Mouse (Mus musculus): ENCODE results near the gene Ushbp1. TPM values are rescaled to one million over a fixed set of nuclear protein-coding genes. Genes with fewer than 3 reads are reported as not detected.
"Not testable (repeated sequence)": the region's sequence is repeated elsewhere in the genome, so short reads cannot be mapped to it uniquely, and the experiment has no call there.

Gene Ushbp1
- polyA plus RNA-seq (2012), result 0.03 and 0.10 TPM in 2 replicates

GRCm38 (mm10) chr8:71395629-71396028 is at the start of gene Ushbp1:
Ushbp1 (minus strand) TSS chr8:71395802.
- no peaks in the 10 kb centered on the region for H3K27me3 ChIP-seq (ENCODE audit: control insufficient read depth)
- no peaks in the 10 kb centered on the region for H3K9me3 ChIP-seq (ENCODE audit: control insufficient read depth, low read length)
- peaks cover 35% of the 10 kb centered on the region for H3K4me1 ChIP-seq (ENCODE audit: control insufficient read depth)
- H3K36me3 ChIP-seq (ENCODE audit: control insufficient read depth), result peaks cover 24% of the 10 kb centered on the region
- TF ChIP-seq TAL1 (IDR thresholded peaks at IDR 0.05; ENCODE audit: low read length), result no peak
- TF ChIP-seq GATA1 (IDR thresholded peaks at IDR 0.05; ENCODE audit: low read length), result no peak
- peak within 1 kb of the TSS; percentile 70 for H3K4me3 ChIP-seq (replicated peaks)

- Histone ChIP-seq H3K4me1 (ENCODE audit: control insufficient read depth) (no peaks in the 10 kb centered on the region), H3K9me3 (ENCODE audit: control insufficient read depth, low read length) (no peaks in the 10 kb centered on the region), H3K4me3 (replicated peaks) (no peak overlapping the region), H3K27me3 (ENCODE audit: control insufficient read depth) (peaks cover 10% of the 10 kb centered on the region), H3K36me3 (ENCODE audit: control insufficient read depth) (no peaks in the 10 kb centered on the region)
- TF ChIP-seq GATA1 (IDR thresholded peaks at IDR 0.05; ENCODE audit: low read length), result no peak
- no peak for TF ChIP-seq TAL1 (IDR thresholded peaks at IDR 0.05; ENCODE audit: low read length)
Measured at GRCm38 (mm10) chr8:71445096-71445495, 49.5 kb upstream of the Ushbp1 start.

- H3K4me3 ChIP-seq (replicated peaks), result no peak overlapping the region
- H3K36me3 ChIP-seq (ENCODE audit: control insufficient read depth), result no peaks in the 10 kb centered on the region
- no peaks in the 10 kb centered on the region for H3K4me1 ChIP-seq (ENCODE audit: control insufficient read depth)
- H3K27me3 ChIP-seq (ENCODE audit: control insufficient read depth), result peaks cover 10% of the 10 kb centered on the region
- TF ChIP-seq TAL1 (IDR thresholded peaks at IDR 0.05; ENCODE audit: low read length) (no peak), GATA1 (IDR thresholded peaks at IDR 0.05; ENCODE audit: low read length) (no peak)
- H3K9me3 ChIP-seq (ENCODE audit: control insufficient read depth, low read length), result no peaks in the 10 kb centered on the region
Measured at GRCm38 (mm10) chr8:71441404-71441803, 45.8 kb upstream of the Ushbp1 start.

- peaks cover 2% of the 10 kb centered on the region for H3K27me3 ChIP-seq (ENCODE audit: control insufficient read depth)
- no peaks in the 10 kb centered on the region for H3K9me3 ChIP-seq (ENCODE audit: control insufficient read depth, low read length)
- H3K36me3 ChIP-seq (ENCODE audit: control insufficient read depth), result no peaks in the 10 kb centered on the region
- TF ChIP-seq GATA1 (IDR thresholded peaks at IDR 0.05; ENCODE audit: low read length) (no peak), TAL1 (IDR thresholded peaks at IDR 0.05; ENCODE audit: low read length) (no peak)
- no peaks in the 10 kb centered on the region for H3K4me1 ChIP-seq (ENCODE audit: control insufficient read depth)
- H3K4me3 ChIP-seq (replicated peaks), result no peak overlapping the region
Measured at GRCm38 (mm10) chr8:71437041-71437440, 41.4 kb upstream of the Ushbp1 start.

- not testable (repeated sequence) for H3K4me1 ChIP-seq (ENCODE audit: control insufficient read depth); H3K4me3 ChIP-seq (replicated peaks); H3K9me3 ChIP-seq (ENCODE audit: control insufficient read depth, low read length); H3K36me3 ChIP-seq (ENCODE audit: control insufficient read depth); H3K27me3 ChIP-seq (ENCODE audit: control insufficient read depth)
Measured at GRCm38 (mm10) chr8:71432935-71433334, 37.3 kb upstream of the Ushbp1 start.

GRCm38 (mm10) chr8:71422121-71422520 is 26.5 kb upstream of the Ushbp1 start:
- H3K4me1 ChIP-seq (ENCODE audit: control insufficient read depth), result no peaks in the 10 kb centered on the region
- TF ChIP-seq TAL1 (IDR thresholded peaks at IDR 0.05; ENCODE audit: low read length) (no peak), GATA1 (IDR thresholded peaks at IDR 0.05; ENCODE audit: low read length) (no peak)
- no peak overlapping the region for H3K4me3 ChIP-seq (replicated peaks)
- H3K27me3 ChIP-seq (ENCODE audit: control insufficient read depth), result peaks cover 4% of the 10 kb centered on the region; the same call in 1 of the 2 replicates
- no peaks in the 10 kb centered on the region for H3K36me3 ChIP-seq (ENCODE audit: control insufficient read depth)
- peaks cover 7% of the 10 kb centered on the region for H3K9me3 ChIP-seq (ENCODE audit: control insufficient read depth, low read length)

GRCm38 (mm10) chr8:71411535-71412273 is 16.1 kb upstream of the Ushbp1 start:
- Histone ChIP-seq H3K27me3 (ENCODE audit: control insufficient read depth) (peaks cover 4% of the 10 kb centered on the region), H3K4me3 (replicated peaks) (no peak overlapping the region), H3K36me3 (ENCODE audit: control insufficient read depth) (peaks cover 36% of the 10 kb centered on the region), H3K9me3 (ENCODE audit: control insufficient read depth, low read length) (no peaks in the 10 kb centered on the region), H3K4me1 (ENCODE audit: control insufficient read depth) (peaks cover 26% of the 10 kb centered on the region)
- no peak for TF ChIP-seq TAL1 (IDR thresholded peaks at IDR 0.05; ENCODE audit: low read length)
- no peak for TF ChIP-seq GATA1 (IDR thresholded peaks at IDR 0.05; ENCODE audit: low read length)

GRCm38 (mm10) chr8:71408231-71408630 is 12.6 kb upstream of the Ushbp1 start:
- Histone ChIP-seq H3K27me3 (ENCODE audit: control insufficient read depth) (no peaks in the 10 kb centered on the region), H3K4me3 (replicated peaks) (peak overlapping the region; percentile 68), H3K4me1 (ENCODE audit: control insufficient read depth) (peaks cover 53% of the 10 kb centered on the region), H3K36me3 (ENCODE audit: control insufficient read depth) (peaks cover 55% of the 10 kb centered on the region), H3K9me3 (ENCODE audit: control insufficient read depth, low read length) (no peaks in the 10 kb centered on the region)
- TF ChIP-seq TAL1 (IDR thresholded peaks at IDR 0.05; ENCODE audit: low read length), result no peak

- Histone ChIP-seq H3K4me1 (ENCODE audit: control insufficient read depth) (peaks cover 53% of the 10 kb centered on the region), H3K36me3 (ENCODE audit: control insufficient read depth) (peaks cover 62% of the 10 kb centered on the region), H3K27me3 (ENCODE audit: control insufficient read depth) (no peaks in the 10 kb centered on the region), H3K9me3 (ENCODE audit: control insufficient read depth, low read length) (no peaks in the 10 kb centered on the region), H3K4me3 (replicated peaks) (peak overlapping the region; percentile 68)
- no peak for TF ChIP-seq GATA1 (IDR thresholded peaks at IDR 0.05; ENCODE audit: low read length)
- no peak for TF ChIP-seq TAL1 (IDR thresholded peaks at IDR 0.05; ENCODE audit: low read length)
Measured at GRCm38 (mm10) chr8:71407441-71407840, 11.8 kb upstream of the Ushbp1 start.

All from erythroblast, embryonic 14.5 days (primary cell).